Mouse (Mus musculus): ENCODE measurements around the gene Med1.

DNA sequence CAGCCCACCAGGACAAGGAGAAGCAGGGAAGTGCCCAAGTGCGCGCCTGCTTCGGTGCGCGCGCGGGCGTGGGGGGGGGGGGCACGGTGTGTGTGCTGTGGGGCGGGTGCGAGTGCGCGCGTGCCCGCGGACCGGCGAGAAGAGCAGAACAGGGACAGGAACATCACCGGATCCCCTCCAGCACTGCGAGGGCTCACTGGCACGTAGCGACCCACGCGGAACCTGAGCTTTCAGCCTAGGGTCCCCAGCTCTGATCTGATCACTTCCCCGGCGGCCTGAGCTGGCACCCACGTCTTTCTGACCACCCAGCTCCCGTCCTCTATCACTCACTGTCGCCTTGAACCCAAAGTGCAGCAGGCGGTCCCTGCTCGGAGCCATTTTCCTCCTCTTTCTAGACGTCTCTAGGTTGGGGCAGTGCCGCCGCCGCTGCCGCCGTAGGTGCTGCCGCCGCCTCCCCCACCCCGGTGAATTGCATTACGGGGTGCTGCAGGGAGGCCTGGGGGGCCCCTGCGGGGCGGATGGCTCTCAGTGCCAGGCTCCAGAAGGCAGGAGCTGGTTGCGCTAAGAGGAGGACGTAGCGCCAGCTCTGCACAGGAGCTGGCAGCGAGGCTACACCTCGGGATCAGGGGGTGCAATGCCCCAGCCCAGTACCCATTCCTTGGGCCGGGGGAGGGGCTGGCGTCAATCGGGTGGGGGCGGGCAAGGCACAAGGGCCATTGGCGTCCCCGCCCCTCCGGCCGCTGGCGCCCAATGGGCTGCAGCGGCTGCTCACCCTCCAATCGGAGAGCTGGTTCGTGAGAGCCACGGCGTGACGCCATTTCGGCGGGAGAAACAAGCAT is 43.1 kb downstream of the Med1 start, which contains the start of gene Fbxl20:
- TF ChIP-seq CTCF (IDR thresholded peaks at IDR 0.05; ENCODE audit: low read depth, low read length) (no peak), GATA1 (IDR thresholded peaks at IDR 0.05; ENCODE audit: borderline replicate concordance, low read length) (no peak), TAL1 (conservative IDR thresholded peaks at IDR 0.05; ENCODE audit: low read depth, low read length) (no peak), POLR2AphosphoS5 (IDR thresholded peaks at IDR 0.05; ENCODE audit: insufficient replicate concordance, low read depth, low read length) (no peak), GATA2 (IDR thresholded peaks at IDR 0.05; ENCODE audit: borderline replicate concordance, low read depth, low read length) (no peak)

Measured in G1E (cell line).